ENCODE assay signal across 8 mouse cellular contexts in genomic region chr10:43480227-43480849, GRCm38 (mm10). TPM values are rescaled to one million over a fixed set of nuclear protein-coding genes. Genes with fewer than 3 reads are reported as not detected.
DNase-seq lines count a peak whose midpoint lies in the region; ATAC-seq and TF ChIP-seq lines count a peak whose summit lies in the region.

No protein-coding gene starts in this region.

- H3K4me2 ChIP-seq in limb, embryonic 14.5 days (replicated peaks; ENCODE audit: low read depth, low read length, severe bottlenecking) = peak overlapping the region; percentile 82

- peak overlapping the region; percentile 60 for H3K4me3 ChIP-seq in cerebellum, adult 2 months (replicated peaks; ENCODE audit: insufficient read depth, low read depth, low read length)
- H3K4me3 ChIP-seq in embryonic fibroblast, embryonic 13.5 days (ENCODE audit: insufficient read depth, low read length) = peak overlapping the region; percentile 67
- peak overlapping the region; percentile 80 for H3K4me3 ChIP-seq in limb, embryonic 14.5 days (replicated peaks; ENCODE audit: low read length)

- no peak for ATAC-seq in limb, embryonic 14.5 days (ENCODE audit: low FRiP score, low read depth)

- TF ChIP-seq CTCF in cerebellum, adult 2 months (IDR thresholded peaks at IDR 0.05; ENCODE audit: borderline replicate concordance, insufficient read depth, low read depth, low read length) = no peak
- TF ChIP-seq CTCF in embryonic fibroblast, embryonic 13.5 days (IDR thresholded peaks at IDR 0.05; ENCODE audit: borderline replicate concordance, insufficient read depth, low read length) = no peak

- H3K4me1 ChIP-seq in cerebellum, adult 2 months (ENCODE audit: control insufficient read depth, insufficient read depth, low read length) = no peaks in the 10 kb centered on the region; the same call in 1 of the 2 replicates
- H3K4me1 ChIP-seq in embryonic fibroblast, embryonic 13.5 days (ENCODE audit: control insufficient read depth, insufficient read depth, low read length) = peaks cover 6% of the 10 kb centered on the region
- peaks cover 31% of the 10 kb centered on the region for H3K4me1 ChIP-seq in limb, embryonic 14.5 days (ENCODE audit: control insufficient read depth, insufficient read depth, low read length)

- peak overlapping the region; percentile 97 for H3K9ac ChIP-seq in limb, embryonic 14.5 days (ENCODE audit: low read depth, low read length, severe bottlenecking)

- 15% methylated on average over 13 of the region's 13 CpGs for WGBS in cerebellum, adult 2 months
- WGBS in limb, embryonic 14.5 days = 7% methylated on average over 13 of the region's 13 CpGs

- no peaks in the 10 kb centered on the region for H3K27me3 ChIP-seq in cerebellum, adult 2 months (ENCODE audit: control insufficient read depth, insufficient read depth, low read length)
- H3K27me3 ChIP-seq in limb, embryonic 14.5 days (ENCODE audit: control insufficient read depth, insufficient read depth, low read length) = no peaks in the 10 kb centered on the region

- H3K27ac ChIP-seq in cerebellum, adult 2 months (ENCODE audit: insufficient read depth, low read length) = no peak overlapping the region
- peak overlapping the region; percentile 81 for H3K27ac ChIP-seq in embryonic fibroblast, embryonic 13.5 days (ENCODE audit: insufficient read depth, low read length)
- peak overlapping the region; percentile 99 for H3K27ac ChIP-seq in limb, embryonic 14.5 days (replicated peaks; ENCODE audit: low read depth, low read length)

- H3K36me3 ChIP-seq in limb, embryonic 14.5 days (ENCODE audit: control insufficient read depth, insufficient read depth, low read length) = no peaks in the 10 kb centered on the region

- H3K9me3 ChIP-seq in limb, embryonic 14.5 days (ENCODE audit: control insufficient read depth, low read length) = no peaks in the 10 kb centered on the region

- peak in 1 of 2 experiments; percentile 5 for DNase-seq in cerebellum, adult 2 months
- no peak for DNase-seq in cerebellum, postnatal 4 days (ENCODE audit: low spot score in 2 of 2)
- peak; percentile 18 for DNase-seq in 3T3-L1 (ENCODE audit: low read depth, low spot score)
- DNase-seq in limb, embryonic 14.5 days (ENCODE audit: low spot score) = peak; percentile 36
- DNase-seq in frontal cortex, postnatal 14 days (ENCODE audit: low spot score in 2 of 2) = no peak
- no peak for DNase-seq in urinary bladder, postnatal 36 days (ENCODE audit: low spot score in 2 of 2)
- no peak for DNase-seq in left cerebral cortex, adult 11 months (ENCODE audit: low spot score)

- TF ChIP-seq POLR2A in cerebellum, adult 2 months (IDR thresholded peaks at IDR 0.05; ENCODE audit: borderline replicate concordance, insufficient read depth, low read length) = no peak
- no peak; the same call in 1 of the 2 replicates for TF ChIP-seq POLR2A in embryonic fibroblast, embryonic 13.5 days (IDR thresholded peaks at IDR 0.05; ENCODE audit: low read depth, low read length)
- TF ChIP-seq POLR2A in limb, embryonic 14.5 days (IDR thresholded peaks at IDR 0.05; ENCODE audit: borderline replicate concordance, extremely low read depth, insufficient read depth, insufficient read length) = no peak

RNA-seq across cellular contexts. Expression of gene Bend3, which starts 1.7 kb away (rescaled TPM):
- 2.8 and 3.2 TPM in 2 replicates for polyA plus RNA-seq in cerebellum, adult 2 months (2012; rRNA removed)
- polyA plus RNA-seq in embryonic fibroblast, embryonic 13.5 days (2011; ENCODE audit: insufficient read length, low read depth, missing spikeins) = 7.8 and 8.8 TPM in 2 replicates
- polyA plus RNA-seq in limb, embryonic 14.5 days (2012; rRNA removed) = 9.8 and 11.4 TPM in 2 replicates
- 5.0 and 6.1 TPM in 2 replicates for polyA plus RNA-seq in limb, embryonic 14.5 days (2014; fragmentation: Nextera tagmentation; extraction: Ambion mirVana)

RNA-seq across cellular contexts. Expression of gene Gm9803, which starts 43.5 kb away (rescaled TPM):
- polyA plus RNA-seq in cerebellum, adult 2 months (2012; rRNA removed) = 13.4 and 15.7 TPM in 2 replicates
- polyA plus RNA-seq in embryonic fibroblast, embryonic 13.5 days (2011; ENCODE audit: insufficient read length, low read depth, missing spikeins) = 15.4 and 21.8 TPM in 2 replicates
- polyA plus RNA-seq in limb, embryonic 14.5 days (2012; rRNA removed) = 4.6 and 28.3 TPM in 2 replicates
- 12.7 and 14.4 TPM in 2 replicates for polyA plus RNA-seq in limb, embryonic 14.5 days (2014; fragmentation: Nextera tagmentation; extraction: Ambion mirVana)

Comparison
In these comparisons a context has a peak if more than half of its experiments do, and no peak if none do; other contexts are left out.
1. DNase-seq: peak in 3T3-L1 (single experiment) and limb, embryonic 14.5 days (single experiment); none in cerebellum, postnatal 4 days (0 of 2), frontal cortex, postnatal 14 days (0 of 2), urinary bladder, postnatal 36 days (0 of 2) and left cerebral cortex, adult 11 months (single experiment).
2. Peak in every context shown above with its lines, with median percentiles within 50 percentile points of each other: H3K4me3 ChIP-seq.